Mouse (Mus musculus) brain, embryonic 18.5 days (tissue): ENCODE results near the gene Ripply2.

Experiments
- DNase-seq: peaks from one replicate; pipeline ENCODE4 v3.0.0-alpha.2; 2012; ENCODE audit warnings: low read depth, low spot score

Gene Ripply2

GRCm38 (mm10) chr9:87025764-87026163 lies 10.4 kb downstream of the Ripply2 start:
- no peak for DNase-seq

GRCm38 (mm10) chr9:87027423-87028084 lies 12.2 kb downstream of the Ripply2 start:
- DNase-seq = no peak

- no peak for DNase-seq
Measured at GRCm38 (mm10) chr9:87032196-87032595, 16.9 kb downstream of the Ripply2 start.

DNA sequence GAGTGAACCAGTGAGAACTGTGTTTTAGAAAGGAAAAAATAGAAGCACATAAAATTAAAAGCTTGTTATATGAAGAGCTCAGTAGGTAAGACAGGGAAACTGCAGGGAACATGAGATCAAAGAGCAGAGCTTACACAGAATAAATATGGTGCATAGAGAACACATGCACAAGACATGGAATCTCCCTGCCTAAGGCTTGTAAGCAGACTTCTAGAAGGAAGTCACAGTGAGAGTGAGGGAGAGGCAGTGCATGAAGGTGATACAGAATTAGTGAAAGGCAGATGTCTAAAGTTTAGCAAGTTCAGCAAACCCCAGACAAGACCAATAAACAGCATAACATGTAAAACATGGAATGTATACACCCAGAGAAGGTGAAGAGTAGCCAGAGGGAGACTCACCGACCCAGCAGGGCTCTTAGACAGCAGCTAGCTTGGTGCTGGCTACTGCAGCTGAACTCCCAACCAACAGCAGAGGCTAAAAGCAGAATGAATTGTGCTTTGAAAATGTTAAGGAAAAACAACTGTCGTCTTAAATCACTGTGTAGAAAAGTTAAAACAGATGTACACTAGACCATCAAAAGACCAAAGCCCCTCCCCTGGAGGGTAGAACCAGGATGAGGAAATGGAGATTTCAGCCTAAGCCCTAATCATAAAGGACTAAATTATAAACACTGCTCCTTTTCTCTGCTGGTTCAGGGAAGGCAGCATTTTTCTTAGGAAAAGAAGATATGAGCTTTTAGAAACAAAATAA lies 19.7 kb downstream of the Ripply2 start:
- DNase-seq = no peak

DNA sequence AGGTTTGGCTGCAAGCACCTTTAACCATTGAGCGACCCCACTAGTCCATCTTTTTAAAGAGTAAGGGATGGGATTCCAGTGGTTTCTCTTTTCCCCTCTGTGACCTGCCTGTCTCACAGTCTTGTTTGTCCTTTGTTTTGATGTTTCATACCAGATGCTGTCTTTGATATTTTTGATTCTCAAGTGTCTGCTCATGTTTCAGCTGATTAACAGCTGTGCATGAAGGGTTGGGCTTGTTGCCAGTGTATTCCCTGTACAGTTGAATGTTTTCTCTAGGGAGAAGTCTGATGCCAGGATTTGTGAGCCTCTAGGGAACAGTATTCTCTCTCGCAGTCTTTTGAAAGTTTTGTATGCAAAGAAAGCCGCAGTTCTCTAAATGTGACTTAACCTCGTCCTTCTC lies 34.1 kb downstream of the Ripply2 start:
- DNase-seq = no peak

DNA sequence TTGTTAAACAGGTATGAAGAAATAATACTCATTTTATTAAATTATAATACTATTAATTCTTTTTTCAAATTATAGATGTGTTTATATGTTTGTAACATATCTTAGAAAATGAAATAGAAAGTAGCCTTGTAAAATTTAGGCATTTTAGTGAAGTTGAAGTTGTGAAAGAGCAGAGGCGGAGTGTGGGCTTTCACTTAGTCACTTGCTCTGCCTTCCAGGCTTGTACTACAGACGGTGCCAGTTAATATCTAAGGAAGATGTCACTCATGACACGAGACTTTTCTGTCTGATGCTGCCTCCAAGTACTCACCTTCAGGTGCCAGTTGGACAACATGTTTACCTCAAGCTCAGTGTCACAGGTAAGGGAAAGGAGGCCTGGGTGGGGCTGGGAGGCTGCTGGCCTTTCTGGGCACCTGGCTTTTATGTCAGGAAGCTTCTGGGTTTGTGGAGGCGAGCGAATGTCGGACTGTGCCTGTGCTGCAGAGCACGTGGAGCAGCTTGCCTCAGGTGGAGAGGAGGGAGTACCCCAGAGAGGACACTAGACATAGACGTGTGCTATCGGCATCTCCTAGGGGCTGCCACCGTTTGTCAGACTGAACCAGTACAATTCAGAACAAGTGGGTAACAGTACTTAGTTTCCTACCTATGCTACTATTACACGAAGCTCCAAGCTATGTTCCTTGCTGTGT lies 40.4 kb downstream of the Ripply2 start:
- no peak for DNase-seq

- no peak for DNase-seq
Measured at GRCm38 (mm10) chr9:87062337-87062736, 47.0 kb downstream of the Ripply2 start.

DNA sequence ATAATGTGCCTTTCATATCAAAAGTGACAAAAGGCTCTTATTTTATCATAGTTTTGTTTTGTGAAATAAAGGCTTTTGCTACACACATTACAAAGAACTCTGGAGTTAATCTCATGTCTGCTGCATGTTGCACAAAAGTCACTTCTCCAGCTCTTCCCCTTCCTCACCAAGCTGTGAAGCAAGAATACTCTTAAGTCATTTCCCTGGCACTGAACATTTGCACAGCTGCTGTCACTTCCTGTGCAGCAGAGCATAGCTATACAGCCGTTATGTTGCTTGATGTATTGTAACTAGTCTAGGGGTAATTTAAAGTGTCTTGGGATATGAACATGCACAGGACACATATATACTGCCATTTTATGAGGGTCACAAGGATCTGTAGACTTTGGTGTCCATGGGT lies 52.8 kb downstream of the Ripply2 start:
- no peak for DNase-seq
